ENCODE assay signal across 18 mouse cellular contexts in the genomic region with DNA sequence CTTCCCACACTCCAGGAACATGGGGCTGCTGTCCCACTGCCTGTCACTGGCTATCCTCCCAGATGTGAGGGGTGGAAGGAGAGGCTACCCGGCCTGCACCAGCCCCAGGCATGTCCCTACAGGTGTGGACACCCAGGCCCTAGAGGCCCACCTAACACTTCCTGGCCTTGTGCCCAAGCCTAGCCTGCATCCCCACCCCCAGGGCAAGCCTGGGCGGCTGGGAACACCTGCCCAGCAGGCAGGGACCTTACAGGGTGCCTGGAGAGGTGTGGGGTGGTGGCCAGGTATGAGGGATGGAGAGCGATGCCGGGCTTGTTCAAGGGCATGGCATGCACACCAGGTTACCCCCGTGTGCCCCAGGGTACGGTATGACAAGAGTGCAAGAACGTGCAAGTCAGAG.
DNase-seq lines count a peak whose midpoint lies in the region; ATAC-seq and TF ChIP-seq lines count a peak whose summit lies in the region.
"Had no signal": no experiment of that assay in that cellular context is flagged by ENCODE, and none has a peak within 500 bp of the region (broad histone marks: within the 10 kb centered on the region; RNA-seq: fewer than 3 reads in every experiment).

No protein-coding gene starts in this region.

- DNase-seq in hindbrain, postnatal 0 days (ENCODE audit: low spot score) = no peak
- DNase-seq in hindbrain, embryonic 11.5 days (ENCODE audit: low spot score) = no peak
- DNase-seq in embryonic facial prominence, embryonic 14.5 days (ENCODE audit: low spot score) = no peak
- DNase-seq in urinary bladder, postnatal 25 days (ENCODE audit: low spot score) = peak; percentile 54
- DNase-seq in left cerebral cortex, adult 18-20 months (ENCODE audit: low spot score in 2 of 2) = no peak
- DNase-seq in testis, postnatal 10 days (ENCODE audit: low spot score) = no peak
- DNase-seq: adrenal gland, postnatal 25 days; cerebellum, adult 8-10 months; kidney, adult 11 months; layer of hippocampus, adult 9-11 months; liver, postnatal 0 days; lung, postnatal 10 days had no signal

- no peak overlapping the region for H3K9ac ChIP-seq in hindbrain, postnatal 0 days (replicated peaks; ENCODE audit: low read length)
- no peak overlapping the region for H3K9ac ChIP-seq in hindbrain, embryonic 11.5 days (ENCODE audit: low read depth, low read length)
- H3K9ac ChIP-seq in embryonic facial prominence, embryonic 14.5 days (ENCODE audit: low read depth, low read length) = no peak overlapping the region
- H3K9ac ChIP-seq in stomach, embryonic 14.5 days (replicated peaks; ENCODE audit: low read depth, low read length) = no peak overlapping the region
- H3K9ac ChIP-seq: forebrain, embryonic 13.5 days; liver, postnatal 0 days; midbrain, embryonic 12.5 days had no signal

- no peaks in the 10 kb centered on the region for H3K27me3 ChIP-seq in hindbrain, postnatal 0 days (ENCODE audit: insufficient read depth, low read length)
- no peaks in the 10 kb centered on the region; the same call in 1 of the 2 replicates for H3K27me3 ChIP-seq in hindbrain, embryonic 11.5 days (ENCODE audit: control insufficient read depth, insufficient read depth, low read length)
- H3K27me3 ChIP-seq in embryonic facial prominence, embryonic 14.5 days (replicated peaks; ENCODE audit: control insufficient read depth, insufficient read depth, low read length) = no peaks in the 10 kb centered on the region
- no peaks in the 10 kb centered on the region for H3K27me3 ChIP-seq in stomach, embryonic 14.5 days (ENCODE audit: control insufficient read depth, insufficient read depth, low read length)
- H3K27me3 ChIP-seq: forebrain, embryonic 13.5 days had no signal

- no peak for TF ChIP-seq CTCF in hindbrain, postnatal 0 days (IDR thresholded peaks at IDR 0.05; ENCODE audit: low read depth)

- H3K4me3 ChIP-seq in hindbrain, postnatal 0 days (ENCODE audit: low read length) = no peak overlapping the region
- no peak overlapping the region for H3K4me3 ChIP-seq in hindbrain, embryonic 11.5 days (ENCODE audit: low read depth, low read length)
- H3K4me3 ChIP-seq in embryonic facial prominence, embryonic 14.5 days (ENCODE audit: low read depth, low read length) = no peak overlapping the region
- H3K4me3 ChIP-seq in stomach, embryonic 14.5 days (ENCODE audit: low read depth, low read length) = no peak overlapping the region
- H3K4me3 ChIP-seq: erythroblast, embryonic 14.5 days; forebrain, embryonic 13.5 days; heart, embryonic 10.5 days; midbrain, embryonic 12.5 days had no signal

- H3K4me2 ChIP-seq in hindbrain, postnatal 0 days (ENCODE audit: low read depth, low read length) = no peak overlapping the region
- H3K4me2 ChIP-seq in hindbrain, embryonic 11.5 days (replicated peaks; ENCODE audit: low read depth, low read length) = no peak overlapping the region
- no peak overlapping the region for H3K4me2 ChIP-seq in embryonic facial prominence, embryonic 14.5 days (ENCODE audit: low read depth, low read length)
- no peak overlapping the region for H3K4me2 ChIP-seq in stomach, embryonic 14.5 days (replicated peaks; ENCODE audit: low read depth, low read length)
- H3K4me2 ChIP-seq: forebrain, embryonic 13.5 days; liver, embryonic 11.5 days; midbrain, embryonic 12.5 days had no signal

- no peak overlapping the region for H3K27ac ChIP-seq in hindbrain, postnatal 0 days
- no peak overlapping the region for H3K27ac ChIP-seq in hindbrain, embryonic 11.5 days (ENCODE audit: low read depth, low read length)
- H3K27ac ChIP-seq in embryonic facial prominence, embryonic 14.5 days (replicated peaks; ENCODE audit: low read depth, low read length) = no peak overlapping the region
- H3K27ac ChIP-seq in stomach, embryonic 14.5 days (ENCODE audit: low read length) = no peak overlapping the region
- H3K27ac ChIP-seq: forebrain, embryonic 13.5 days; heart, embryonic 10.5 days; midbrain, embryonic 12.5 days had no signal

- WGBS in hindbrain, postnatal 0 days = 85% methylated on average over 7 of the region's 7 CpGs
- 81% methylated on average over 7 of the region's 7 CpGs for WGBS in hindbrain, embryonic 11.5 days
- 78% methylated on average over 7 of the region's 7 CpGs for WGBS in embryonic facial prominence, embryonic 14.5 days
- 71% methylated on average over 7 of the region's 7 CpGs for WGBS in stomach, embryonic 14.5 days

- H3K4me1 ChIP-seq in hindbrain, postnatal 0 days (ENCODE audit: insufficient read depth, low read length) = no peaks in the 10 kb centered on the region
- no peaks in the 10 kb centered on the region for H3K4me1 ChIP-seq in hindbrain, embryonic 11.5 days (replicated peaks; ENCODE audit: control insufficient read depth, insufficient read depth, low read length)
- H3K4me1 ChIP-seq in embryonic facial prominence, embryonic 14.5 days (ENCODE audit: control insufficient read depth, insufficient read depth, low read length) = no peaks in the 10 kb centered on the region
- no peaks in the 10 kb centered on the region for H3K4me1 ChIP-seq in stomach, embryonic 14.5 days (ENCODE audit: control insufficient read depth, insufficient read depth, low read length)

- peak; percentile 14; the same call in 1 of the 2 replicates for ATAC-seq in hindbrain, postnatal 0 days
- no peak for ATAC-seq in hindbrain, embryonic 11.5 days (ENCODE audit: low FRiP score)
- 0 out of 2 replicates have a peak, but pooled peaks have one; percentile 23 for ATAC-seq in embryonic facial prominence, embryonic 14.5 days (ENCODE audit: low read depth)
- 0 out of 2 replicates have a peak, but pooled peaks have one; percentile 11 for ATAC-seq in stomach, embryonic 14.5 days (ENCODE audit: insufficient number of reproducible peaks, insufficient read depth, low FRiP score, low read depth)
- ATAC-seq: forebrain, embryonic 13.5 days; liver, postnatal 0 days had no signal

- H3K9me3 ChIP-seq in hindbrain, postnatal 0 days (ENCODE audit: low read length) = no peaks in the 10 kb centered on the region
- H3K9me3 ChIP-seq in hindbrain, embryonic 11.5 days (ENCODE audit: control insufficient read depth, low read length) = no peaks in the 10 kb centered on the region
- H3K9me3 ChIP-seq in embryonic facial prominence, embryonic 14.5 days (ENCODE audit: control insufficient read depth, low read length) = no peaks in the 10 kb centered on the region
- no peaks in the 10 kb centered on the region for H3K9me3 ChIP-seq in stomach, embryonic 14.5 days (ENCODE audit: control insufficient read depth, low read depth, low read length)
- H3K9me3 ChIP-seq: forebrain, embryonic 13.5 days; heart, embryonic 10.5 days; midbrain, embryonic 12.5 days had no signal

- H3K36me3 ChIP-seq in hindbrain, postnatal 0 days (ENCODE audit: insufficient read depth, low read length) = no peaks in the 10 kb centered on the region
- no peaks in the 10 kb centered on the region for H3K36me3 ChIP-seq in hindbrain, embryonic 11.5 days (ENCODE audit: control insufficient read depth, insufficient read depth, low read length)
- H3K36me3 ChIP-seq in embryonic facial prominence, embryonic 14.5 days (ENCODE audit: control insufficient read depth, insufficient read depth, low read length) = no peaks in the 10 kb centered on the region
- no peaks in the 10 kb centered on the region for H3K36me3 ChIP-seq in stomach, embryonic 14.5 days (ENCODE audit: control insufficient read depth, insufficient read depth, low read length)
- H3K36me3 ChIP-seq: heart, embryonic 10.5 days; midbrain, embryonic 12.5 days had no signal
